In genomic region chr11:120824787-120825288, GRCm38 (mm10) we compare ENCODE assay signal across 8 mouse cellular contexts. TPM values are rescaled to one million over a fixed set of nuclear protein-coding genes. Genes with fewer than 3 reads are reported as not detected.
A peak's percentile ranks its signal among the peaks of the same experiment; 100 is the strongest.
DNase-seq lines count a peak whose midpoint lies in the region; ATAC-seq and TF ChIP-seq lines count a peak whose summit lies in the region.

No protein-coding gene starts in this region.

- H3K27ac ChIP-seq in heart, embryonic 15.5 days: peak overlapping the region; percentile 94
- H3K27ac ChIP-seq in MEL (ENCODE audit: control insufficient read depth, low read depth, low read length): peak overlapping the region; percentile 74
- peak overlapping the region; percentile 99 for H3K27ac ChIP-seq in forebrain, postnatal 0 days (ENCODE audit: low read depth, low read length)
- H3K27ac ChIP-seq in macrophage: peak overlapping the region; percentile 32

- H3K4me2 ChIP-seq in heart, embryonic 15.5 days: peak overlapping the region; percentile 82
- peak overlapping the region; percentile 93 for H3K4me2 ChIP-seq in forebrain, postnatal 0 days (ENCODE audit: low read depth)

- peak overlapping the region; percentile 73 for H3K4me3 ChIP-seq in heart, embryonic 15.5 days
- H3K4me3 ChIP-seq in MEL (ENCODE audit: control insufficient read depth in 1 of 2, insufficient read depth in 1 of 2, low read depth in 2 of 2, low read length in 2 of 2): peak overlapping the region; percentile 69 to 77
- H3K4me3 ChIP-seq in forebrain, postnatal 0 days (ENCODE audit: low read depth, low read length): peak overlapping the region; percentile 75
- H3K4me3 ChIP-seq in macrophage (ENCODE audit: inconsistent target): peak overlapping the region; percentile 20

- no peak for DNase-seq in heart, adult 18-20 months
- DNase-seq in MEL (ENCODE audit: low read depth, low spot score): no peak
- DNase-seq in forebrain, postnatal 0 days: no peak
- no peak for DNase-seq in layer of hippocampus, postnatal 10 days (ENCODE audit: low spot score in 2 of 2)
- DNase-seq in left cerebral cortex, adult 18-20 months (ENCODE audit: low spot score in 2 of 2): no peak
- DNase-seq in adrenal gland, adult (ENCODE audit: inconsistent age in 2 of 2, low spot score in 1 of 2): no peak

- H3K79me2 ChIP-seq in MEL (ENCODE audit: control insufficient read depth, insufficient read depth, low read length, poor library complexity): peaks cover 40% of the 10 kb centered on the region
- H3K79me2 ChIP-seq in macrophage (ENCODE audit: inconsistent target): peaks cover 36% of the 10 kb centered on the region

- no peak for TF ChIP-seq CTCF in MEL (IDR thresholded peaks at IDR 0.05 in 2 of 3, conservative IDR thresholded peaks at IDR 0.05 in 1 of 3; ENCODE audit: control insufficient read depth in 1 of 3, insufficient read depth in 1 of 3, low read depth in 2 of 3, low read length in 3 of 3, poor library complexity in 1 of 3, severe bottlenecking in 1 of 3)
- no peak for TF ChIP-seq CTCF in forebrain, postnatal 0 days (IDR thresholded peaks at IDR 0.05; ENCODE audit: low read depth)

- H3K27me3 ChIP-seq in heart, embryonic 15.5 days: no peaks in the 10 kb centered on the region
- no peaks in the 10 kb centered on the region for H3K27me3 ChIP-seq in MEL (ENCODE audit: control insufficient read depth in 1 of 2, insufficient read depth in 2 of 2, low read length in 2 of 2)
- no peaks in the 10 kb centered on the region for H3K27me3 ChIP-seq in forebrain, postnatal 0 days (ENCODE audit: insufficient read depth, low read length)

- H3K4me1 ChIP-seq in heart, embryonic 15.5 days (replicated peaks): peaks cover 36% of the 10 kb centered on the region
- peaks cover 0 to 20% of the 10 kb centered on the region in 2 experiments; a peak in 3 of 4 replicates for H3K4me1 ChIP-seq in MEL (ENCODE audit: control insufficient read depth in 1 of 2, insufficient read depth in 2 of 2, low read length in 2 of 2)
- peaks cover 25% of the 10 kb centered on the region for H3K4me1 ChIP-seq in forebrain, postnatal 0 days (ENCODE audit: insufficient read depth)

- ATAC-seq in heart, embryonic 15.5 days (replicated peaks; ENCODE audit: insufficient number of reproducible peaks, insufficient read depth, low FRiP score, low read depth): no peak; the same call in 1 of the 2 replicates
- ATAC-seq in forebrain, postnatal 0 days: no peak; the same call in 1 of the 2 replicates

- no peak; a peak in 2 of 4 replicates for TF ChIP-seq EP300 in MEL (IDR thresholded peaks at IDR 0.05; ENCODE audit: low read depth in 1 of 2, low read length in 2 of 2)

- no peak for TF ChIP-seq RAD21 in MEL (IDR thresholded peaks at IDR 0.05; ENCODE audit: low read depth, low read length)

- WGBS in heart, embryonic 15.5 days: 1% methylated on average over 21 of the region's 21 CpGs
- 2% methylated on average over 21 of the region's 21 CpGs for WGBS in forebrain, postnatal 0 days
- WGBS in macrophage (ENCODE audit: missing documents): 7% methylated on average over 21 of the region's 21 CpGs

- H3K9ac ChIP-seq in heart, embryonic 15.5 days: peak overlapping the region; percentile 69
- peak overlapping the region; percentile 89 for H3K9ac ChIP-seq in MEL (ENCODE audit: control insufficient read depth, low read depth, low read length, poor library complexity, severe bottlenecking)
- H3K9ac ChIP-seq in forebrain, postnatal 0 days: peak overlapping the region; percentile 88

- TF ChIP-seq POLR2A in MEL (IDR thresholded peaks at IDR 0.05; ENCODE audit: control insufficient read depth in 1 of 2, insufficient read depth in 1 of 2, low read depth in 1 of 2, low read length in 2 of 2, poor library complexity in 1 of 2): peak in 1 of 2 experiments; percentile 53; a peak in 2 of 4 replicates

- H3K36me3 ChIP-seq in heart, embryonic 15.5 days: peaks cover 10% of the 10 kb centered on the region
- H3K36me3 ChIP-seq in MEL (ENCODE audit: control insufficient read depth in 1 of 2, insufficient read depth in 2 of 2, low read length in 2 of 2) (peaks cover 0 to 12% of the 10 kb centered on the region in 2 experiments; a peak in 3 of 4 replicates), macrophage (ENCODE audit: inconsistent target) (peaks cover under 1% of the 10 kb centered on the region; the same call in 1 of the 2 replicates)
- H3K36me3 ChIP-seq in forebrain, postnatal 0 days (ENCODE audit: insufficient read depth): peaks cover 22% of the 10 kb centered on the region

- H3K9me3 ChIP-seq in heart, embryonic 15.5 days (replicated peaks): no peaks in the 10 kb centered on the region
- H3K9me3 ChIP-seq in MEL (replicated peaks; ENCODE audit: insufficient read depth, low read length): no peaks in the 10 kb centered on the region
- H3K9me3 ChIP-seq in forebrain, postnatal 0 days (ENCODE audit: low read length): no peaks in the 10 kb centered on the region

TF ChIP-seq in MEL, 35 proteins besides CTCF, POLR2A, EP300 and RAD21 (continues in another document):
- TF ChIP-seq BHLHE40 (IDR thresholded peaks at IDR 0.05; ENCODE audit: borderline replicate concordance, low read depth, low read length): no peak; the same call in 1 of the 2 replicates
- TF ChIP-seq RCOR1 (IDR thresholded peaks at IDR 0.05; ENCODE audit: low read depth, low read length): 0 out of 2 replicates have a peak, but pooled peaks have one; percentile 25
- peak; percentile 38; the same call in 1 of the 2 replicates for TF ChIP-seq CHD2 (IDR thresholded peaks at IDR 0.05; ENCODE audit: low read length)

RNA-seq across cellular contexts. Expression of gene Fasn, which starts 0.5 kb away (rescaled TPM):
- polyA plus RNA-seq in heart, embryonic 15.5 days (2015; fragmentation: Nextera tagmentation; extraction: Ambion mirVana): 17.0 and 31.7 TPM in 2 replicates
- 100 to 1,000 TPM in 1 of 2 experiments, 10 to 100 TPM in 1; 41.4 to 258 TPM for total RNA-seq in heart, adult 18-20 months (2021)
- 317 and 342 TPM in 2 replicates for total RNA-seq in MEL (2012; rRNA removed)
- 100 to 1,000 TPM; 256 to 313 TPM for polyA plus RNA-seq in MEL (2012; ENCODE audit: insufficient read depth in 1 of 2, insufficient read length in 2 of 2, low read depth in 1 of 2, low replicate concordance in 2 of 2, missing spikeins in 1 of 2)
- total RNA-seq in forebrain, postnatal 0 days (2014; rRNA removed): 328 and 364 TPM in 2 replicates
- 72.5 and 75.6 TPM in 2 replicates for polyA plus RNA-seq in forebrain, postnatal 0 days (2015; fragmentation: Nextera tagmentation; extraction: Ambion mirVana)
- 10 to 100 TPM; 11.8 to 59.6 (median 33.3) TPM for total RNA-seq in macrophage (2018; cell fraction: chromatin; rRNA removed)
- 10 to 100 TPM in 24 of 26 experiments, 1 to 10 TPM in 2; 8.4 to 36.1 (median 21.4) TPM for total RNA-seq in macrophage (2018; cell fraction: cytosol; rRNA removed)
- 100 to 1,000 TPM in 1 of 26 experiments, 10 to 100 TPM in 24, 1 to 10 TPM in 1; 8.1 to 116 (median 20.2) TPM for total RNA-seq in macrophage (2018; cell fraction: nucleus; rRNA removed)
- 20.8 to 45.3 TPM (median 23.6 TPM) in 3 replicates for polyA plus RNA-seq in macrophage (2018)
- total RNA-seq in layer of hippocampus, postnatal 10 days (2021): 100 to 1,000 TPM; 286 to 320 TPM
- total RNA-seq in left cerebral cortex, adult 18-20 months (2021): 100 to 1,000 TPM; 159 to 179 TPM

RNA-seq across cellular contexts. Expression of gene Dus1l, which starts 28.6 kb away (rescaled TPM):
- 36.9 and 50.0 TPM in 2 replicates for polyA plus RNA-seq in heart, embryonic 15.5 days (2015; fragmentation: Nextera tagmentation; extraction: Ambion mirVana)
- 10 to 100 TPM; 22.4 to 30.3 TPM for total RNA-seq in heart, adult 18-20 months (2021)
- 190 and 203 TPM in 2 replicates for total RNA-seq in MEL (2012; rRNA removed)
- polyA plus RNA-seq in MEL (2012; ENCODE audit: insufficient read depth in 1 of 2, insufficient read length in 2 of 2, low read depth in 1 of 2, low replicate concordance in 2 of 2, missing spikeins in 1 of 2): 100 to 1,000 TPM in 1 of 2 experiments, not detected in 1; 171 TPM
- total RNA-seq in forebrain, postnatal 0 days (2014; rRNA removed): 43.0 and 52.0 TPM in 2 replicates
- polyA plus RNA-seq in forebrain, postnatal 0 days (2015; fragmentation: Nextera tagmentation; extraction: Ambion mirVana): 36.1 and 38.6 TPM in 2 replicates
- total RNA-seq in macrophage (2018; cell fraction: chromatin; rRNA removed): 10 to 100 TPM; 15.6 to 84.1 (median 48.7) TPM
- total RNA-seq in macrophage (2018; cell fraction: cytosol; rRNA removed): 10 to 100 TPM; 21.2 to 37.4 (median 31.3) TPM
- 10 to 100 TPM; 12.8 to 57.1 (median 31.4) TPM for total RNA-seq in macrophage (2018; cell fraction: nucleus; rRNA removed)
- 17.1 to 33.6 TPM (median 26.6 TPM) in 3 replicates for polyA plus RNA-seq in macrophage (2018)
- total RNA-seq in layer of hippocampus, postnatal 10 days (2021): 10 to 100 TPM; 42.3 to 44.5 TPM
- total RNA-seq in left cerebral cortex, adult 18-20 months (2021): 10 to 100 TPM; 40.2 to 44.9 TPM

RNA-seq across cellular contexts. Expression of gene Gps1, which starts 40.8 kb away (rescaled TPM):
- 113 and 134 TPM in 2 replicates for polyA plus RNA-seq in heart, embryonic 15.5 days (2015; fragmentation: Nextera tagmentation; extraction: Ambion mirVana)
- 10 to 100 TPM; 54.8 to 55.9 TPM for total RNA-seq in heart, adult 18-20 months (2021)
- 206 and 266 TPM in 2 replicates for total RNA-seq in MEL (2012; rRNA removed)
- polyA plus RNA-seq in MEL (2012; ENCODE audit: insufficient read depth in 1 of 2, insufficient read length in 2 of 2, low read depth in 1 of 2, low replicate concordance in 2 of 2, missing spikeins in 1 of 2): 100 to 1,000 TPM; 173 to 219 TPM
- total RNA-seq in forebrain, postnatal 0 days (2014; rRNA removed): 228 and 240 TPM in 2 replicates
- polyA plus RNA-seq in forebrain, postnatal 0 days (2015; fragmentation: Nextera tagmentation; extraction: Ambion mirVana): 240 and 244 TPM in 2 replicates
- total RNA-seq in macrophage (2018; cell fraction: chromatin; rRNA removed): 10 to 100 TPM; 22.2 to 70.2 (median 44.4) TPM
- 10 to 100 TPM; 31.5 to 47.0 (median 40.8) TPM for total RNA-seq in macrophage (2018; cell fraction: cytosol; rRNA removed)
- 10 to 100 TPM; 21.3 to 85.8 (median 33.8) TPM for total RNA-seq in macrophage (2018; cell fraction: nucleus; rRNA removed)
- polyA plus RNA-seq in macrophage (2018): 31.8 to 85.4 TPM (median 49.9 TPM) in 3 replicates
- 100 to 1,000 TPM; 136 to 144 TPM for total RNA-seq in layer of hippocampus, postnatal 10 days (2021)
- total RNA-seq in left cerebral cortex, adult 18-20 months (2021): 100 to 1,000 TPM; 148 to 152 TPM

RNA-seq across cellular contexts. Expression of gene Rfng, which starts 40.8 kb away (rescaled TPM):
- polyA plus RNA-seq in heart, embryonic 15.5 days (2015; fragmentation: Nextera tagmentation; extraction: Ambion mirVana): 21.1 and 30.8 TPM in 2 replicates
- 10 to 100 TPM; 11.4 to 11.5 TPM for total RNA-seq in heart, adult 18-20 months (2021)
- total RNA-seq in MEL (2012; rRNA removed): 10.9 and 12.7 TPM in 2 replicates
- polyA plus RNA-seq in MEL (2012; ENCODE audit: insufficient read depth in 1 of 2, insufficient read length in 2 of 2, low read depth in 1 of 2, low replicate concordance in 2 of 2, missing spikeins in 1 of 2) (10 to 100 TPM in 1 of 2 experiments, not detected in 1; 40.7 TPM), macrophage (2018) (12.9 to 16.2 TPM (median 15.6 TPM) in 3 replicates)
- 61.9 and 82.8 TPM in 2 replicates for total RNA-seq in forebrain, postnatal 0 days (2014; rRNA removed)
- 114 and 125 TPM in 2 replicates for polyA plus RNA-seq in forebrain, postnatal 0 days (2015; fragmentation: Nextera tagmentation; extraction: Ambion mirVana)
- total RNA-seq in macrophage (2018; cell fraction: chromatin; rRNA removed): 10 to 100 TPM in 8 of 26 experiments, 1 to 10 TPM in 18; 2.1 to 20.3 (median 7.0) TPM
- total RNA-seq in macrophage (2018; cell fraction: cytosol; rRNA removed): 10 to 100 TPM in 23 of 26 experiments, 1 to 10 TPM in 3; 8.8 to 18.0 (median 11.9) TPM
- 10 to 100 TPM in 14 of 26 experiments, 1 to 10 TPM in 12; 4.2 to 24.9 (median 11.3) TPM for total RNA-seq in macrophage (2018; cell fraction: nucleus; rRNA removed)
- total RNA-seq in layer of hippocampus, postnatal 10 days (2021): 10 to 100 TPM; 89.5 to 91.8 TPM
- total RNA-seq in left cerebral cortex, adult 18-20 months (2021): 10 to 100 TPM; 53.1 to 56.6 TPM

Comparison
In these comparisons a context has a peak if more than half of its experiments do, and no peak if none do; other contexts are left out.
1. H3K27ac ChIP-seq: peak in every context shown above with its lines; median percentile 99 in forebrain, postnatal 0 days; 94 in heart, embryonic 15.5 days; 74 in MEL; 32 in macrophage.
2. H3K4me3 ChIP-seq: peak in every context shown above with its lines; median percentile 75 in forebrain, postnatal 0 days; 73 in heart, embryonic 15.5 days; 73 in MEL; 20 in macrophage.